Mouse (Mus musculus) hindbrain, embryonic 14.5 days (tissue): ENCODE data around the gene Med18. TPM values are rescaled to one million over a fixed set of nuclear protein-coding genes. Genes with fewer than 3 reads are reported as not detected.

ENCODE experiments used
- ATAC-seq: fragments of 200-750 bp; cut with Nextera tagmentation; 2 replicates; pipeline ENCODE4 v1.8.0; 2017; ENCODE audit warnings: moderate number of reproducible peaks, mild to moderate bottlenecking, moderate TSS enrichment, moderate library complexity; ENCODE audit not compliant: low FRiP score
- DNase-seq: peaks from one replicate; pipeline ENCODE4 v3.0.0-alpha.2; 2015; ENCODE audit warnings: low spot score
- H3K27ac ChIP-seq: fragments of 300-500 bp; sonication (generic); 2 replicates; pipeline ENCODE4 v1.5.1; 2014; ENCODE audit warnings: mild to moderate bottlenecking, moderate library complexity
- H3K27me3 ChIP-seq: fragments of 300-500 bp; sonication (generic); 2 replicates; pipeline ENCODE4 v1.6.1; 2014; ENCODE audit warnings: mild to moderate bottlenecking, low read length, mixed read lengths; ENCODE audit not compliant: control insufficient read depth, insufficient read depth
- H3K36me3 ChIP-seq: fragments of 300-500 bp; sonication (generic); replicated peaks from 2 replicates; pipeline ENCODE4 v1.6.1; 2014; ENCODE audit not compliant: control insufficient read depth, insufficient read depth
- H3K4me1 ChIP-seq: fragments of 300-500 bp; sonication (generic); replicated peaks from 2 replicates; pipeline ENCODE4 v1.6.1; 2014; ENCODE audit warnings: antibody characterized with exemption, low read length, mixed read lengths; ENCODE audit not compliant: control insufficient read depth, insufficient read depth
- H3K4me2 ChIP-seq: fragments of 300-500 bp; sonication (generic); replicated peaks from 2 replicates; pipeline ENCODE4 v1.6.1; 2014; ENCODE audit warnings: mild to moderate bottlenecking, moderate library complexity
- H3K4me3 ChIP-seq: fragments of 300-500 bp; sonication (generic); replicated peaks from 2 replicates; pipeline ENCODE4 v1.5.1; 2014; ENCODE audit warnings: mild to moderate bottlenecking, low read length
- H3K9ac ChIP-seq: fragments of 300-500 bp; sonication (generic); 2 replicates; pipeline ENCODE4 v1.6.1; 2014
- H3K9me3 ChIP-seq: fragments of 300-500 bp; sonication (generic); 2 replicates; pipeline ENCODE4 v1.6.1; 2016; ENCODE audit warnings: low read length; ENCODE audit not compliant: control insufficient read depth
- WGBS: fragments of 180-500 bp; shearing (Covaris S2); extraction: QIAGEN DNeasy Blood & Tissue Kit; methylation state at CpG from one replicate; pipeline ENCODE4 v1.1.7; 2014; 5-methylcytosine and 5-hydroxymethylcytosine counted together
- polyA plus RNA-seq: library from polyadenylated mRNA; unstranded; fragments of >200 nt; fragmentation: Nextera tagmentation; extraction: Ambion mirVana; gene quantifications from 2 replicates; pipeline ENCODE4 v1.2.1, GENCODE M21; 2014

Gene Med18
- polyA plus RNA-seq: 8.5 and 10.7 TPM in 2 replicates

DNA sequence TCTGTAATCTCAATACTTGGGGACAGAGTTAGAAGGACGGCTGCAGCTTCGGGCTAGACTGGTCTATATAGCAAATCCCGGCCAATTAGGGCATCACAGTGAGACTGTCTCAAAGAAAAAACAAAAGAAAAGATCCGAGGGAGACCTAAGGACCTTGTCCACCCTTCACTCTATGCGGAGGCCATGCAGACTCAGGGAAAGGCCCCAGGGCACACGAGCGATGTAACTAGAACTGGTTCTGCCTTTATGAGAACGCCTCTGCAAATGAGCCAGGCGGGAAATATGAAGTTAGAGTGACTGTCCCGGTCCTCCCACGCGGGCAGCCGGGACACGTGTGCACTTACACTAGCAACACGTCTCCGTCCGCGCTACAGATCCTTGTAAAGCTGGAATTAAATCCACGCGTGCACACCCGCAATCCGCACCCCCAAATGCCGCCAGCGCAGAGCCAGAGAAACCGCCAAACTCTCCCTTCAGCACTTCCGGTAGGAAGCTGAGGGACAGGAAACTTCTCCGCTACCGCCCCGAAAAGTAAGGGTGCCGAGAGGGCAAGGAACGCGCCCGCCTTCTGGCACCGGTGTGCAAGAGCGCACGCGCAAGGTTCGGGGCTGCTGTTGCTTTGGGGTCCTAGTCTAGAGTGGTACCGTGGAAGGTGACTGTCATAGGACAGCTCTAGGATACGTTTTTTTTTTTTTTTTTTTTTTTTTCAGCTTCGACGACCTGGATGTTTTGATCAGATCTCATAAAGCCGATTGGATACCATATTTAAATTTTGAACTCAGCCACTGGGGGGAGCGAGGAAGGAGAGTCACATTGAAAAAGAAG is at the start of gene Med18:
Med18 (minus strand) TSS at position 492 of the 825 bp plus-strand sequence.
- Histone ChIP-seq H3K4me3 (peak within 1 kb of the TSS; percentile 72), H3K27ac (0 out of 2 replicates have a peak within 1 kb of the TSS, but pooled peaks have one; percentile 56), H3K4me1 (peaks cover 12% of the 10 kb centered on the region), H3K27me3 (no peaks in the 10 kb centered on the region), H3K4me2 (peak within 1 kb of the TSS; percentile 72), H3K9me3 (no peaks in the 10 kb centered on the region), H3K36me3 (peaks cover 25% of the 10 kb centered on the region), H3K9ac (peak within 1 kb of the TSS; percentile 76)
- under 1% methylated on average over 44 of the region's 44 CpGs for WGBS
- DNase-seq (peak; percentile 96), ATAC-seq (peak; percentile 95)

DNA sequence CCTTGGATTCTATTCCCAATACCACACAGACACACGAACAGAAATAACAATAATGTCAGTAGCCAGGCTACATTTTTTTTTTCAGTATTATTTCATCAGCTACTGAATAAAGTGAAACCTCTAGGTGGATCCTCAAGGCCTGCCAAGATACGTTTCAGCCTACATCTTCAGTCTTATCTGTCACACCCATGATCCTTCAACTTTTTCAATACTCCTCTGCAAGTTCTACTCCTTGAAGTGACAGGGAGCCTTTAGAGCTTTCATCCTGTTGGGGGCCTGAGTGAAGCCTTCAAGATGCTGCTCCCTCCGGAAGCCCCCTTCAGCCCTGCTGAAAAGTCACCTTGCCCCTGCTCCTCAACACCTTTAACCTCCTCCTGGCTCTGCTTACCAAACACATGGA is 48.4 kb upstream of the Med18 start:
- H3K27ac ChIP-seq: no peak overlapping the region
- no peak overlapping the region for H3K4me2 ChIP-seq
- no peak overlapping the region for H3K9ac ChIP-seq
- WGBS: 82% methylated on average over 3 of the region's 3 CpGs
- H3K4me1 ChIP-seq: peaks cover 10% of the 10 kb centered on the region; the same call in 1 of the 2 replicates
- DNase-seq: no peak
- ATAC-seq: no peak
- no peaks in the 10 kb centered on the region for H3K36me3 ChIP-seq
- no peak overlapping the region for H3K4me3 ChIP-seq
- no peaks in the 10 kb centered on the region for H3K9me3 ChIP-seq
- H3K27me3 ChIP-seq: peaks cover 7% of the 10 kb centered on the region; the same call in 1 of the 2 replicates

DNA sequence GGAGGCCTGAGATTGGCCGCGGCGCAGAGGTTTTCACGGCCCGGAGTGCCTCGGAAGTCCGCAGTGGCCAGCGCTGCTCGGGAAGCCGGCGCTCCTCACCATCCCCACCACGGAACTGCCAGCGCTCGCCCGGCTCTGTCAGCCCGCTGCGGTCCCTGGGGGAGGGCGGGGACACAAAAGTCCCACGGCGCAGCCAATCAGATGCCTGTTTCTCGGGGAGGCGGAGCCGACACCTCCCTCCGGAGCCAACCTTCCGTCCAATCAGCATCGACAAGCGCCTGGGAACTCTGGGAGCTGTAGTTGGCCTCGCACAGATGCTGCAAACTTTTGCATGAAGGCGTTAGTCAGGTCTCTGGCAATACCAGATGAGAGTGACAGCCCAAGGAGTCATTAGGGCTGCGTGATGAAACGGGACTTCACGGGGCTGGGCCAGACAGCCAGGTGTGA is 46.7 kb upstream of the Med18 start, which contains the start of gene Sesn2:
Sesn2 (minus strand) TSS at position 150 of the 447 bp plus-strand sequence.
- Histone ChIP-seq H3K4me3 (peak within 1 kb of the TSS; percentile 81), H3K9ac (peak within 1 kb of the TSS; percentile 72), H3K4me1 (peaks cover 5% of the 10 kb centered on the region; the same call in 1 of the 2 replicates), H3K27ac (peak within 1 kb of the TSS; percentile 69), H3K9me3 (no peaks in the 10 kb centered on the region), H3K4me2 (peak within 1 kb of the TSS; percentile 73), H3K27me3 (peaks cover 7% of the 10 kb centered on the region; the same call in 1 of the 2 replicates), H3K36me3 (no peaks in the 10 kb centered on the region)
- under 1% methylated on average over 32 of the region's 32 CpGs for WGBS
- DNase-seq (peak; percentile 98), ATAC-seq (peak; percentile 93)

- ATAC-seq: peak; percentile 74
- Histone ChIP-seq H3K4me1 (peaks cover 5% of the 10 kb centered on the region; the same call in 1 of the 2 replicates), H3K27me3 (peaks cover 7% of the 10 kb centered on the region; the same call in 1 of the 2 replicates), H3K36me3 (no peaks in the 10 kb centered on the region), H3K9ac (peak overlapping the region; percentile 72), H3K27ac (peak overlapping the region; percentile 69), H3K9me3 (no peaks in the 10 kb centered on the region), H3K4me2 (peak overlapping the region; percentile 73), H3K4me3 (peak overlapping the region; percentile 81)
- WGBS: under 1% methylated on average over 51 of the region's 52 CpGs
- DNase-seq: peak; percentile 68
These were observed 46.0 kb upstream of the Med18 start for GRCm38 (mm10) chr4:132509621-132510296.

- H3K4me3 ChIP-seq: no peak overlapping the region
- no peak for DNase-seq
- H3K36me3 ChIP-seq: no peaks in the 10 kb centered on the region
- no peak overlapping the region for H3K9ac ChIP-seq
- H3K27me3 ChIP-seq: no peaks in the 10 kb centered on the region
- H3K9me3 ChIP-seq: no peaks in the 10 kb centered on the region
- no peak for ATAC-seq
- H3K4me1 ChIP-seq: peaks cover 5% of the 10 kb centered on the region; the same call in 1 of the 2 replicates
- WGBS: 32% methylated on average over 2 of the region's 2 CpGs
- no peak overlapping the region for H3K27ac ChIP-seq
- no peak overlapping the region for H3K4me2 ChIP-seq
These were observed 43.5 kb upstream of the Med18 start for GRCm38 (mm10) chr4:132507210-132507609.

GRCm38 (mm10) chr4:132506250-132506649 is 42.5 kb upstream of the Med18 start:
- no peaks in the 10 kb centered on the region for H3K9me3 ChIP-seq
- no peak overlapping the region for H3K4me3 ChIP-seq
- no peak overlapping the region for H3K4me2 ChIP-seq
- 78% methylated on average over 6 of the region's 6 CpGs for WGBS
- no peaks in the 10 kb centered on the region; the same call in 1 of the 2 replicates for H3K36me3 ChIP-seq
- ATAC-seq (no peak), DNase-seq (no peak)
- no peak overlapping the region for H3K27ac ChIP-seq
- no peaks in the 10 kb centered on the region for H3K27me3 ChIP-seq
- no peak overlapping the region for H3K9ac ChIP-seq
- peaks cover 5% of the 10 kb centered on the region; the same call in 1 of the 2 replicates for H3K4me1 ChIP-seq

DNA sequence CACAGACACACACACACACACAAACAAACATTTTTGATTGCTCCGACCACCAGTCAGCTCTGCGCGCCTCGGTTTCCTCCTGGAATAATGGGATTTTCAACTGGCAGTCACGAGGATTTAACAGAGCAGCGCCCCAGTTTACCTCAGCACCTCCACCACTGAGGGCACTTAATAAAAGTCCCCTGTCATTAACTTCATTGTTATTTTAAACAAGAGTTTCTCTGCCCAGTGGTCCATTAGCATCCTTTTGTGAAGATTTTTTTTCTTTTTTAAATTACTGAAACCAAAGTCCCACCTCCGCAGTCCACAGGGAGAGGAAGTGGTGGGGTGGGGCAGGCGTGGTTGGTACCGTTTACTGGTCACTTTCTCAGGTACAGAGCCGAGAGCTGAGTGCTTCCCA is 42.1 kb upstream of the Med18 start:
- WGBS: 29% methylated on average over 10 of the region's 10 CpGs
- Histone ChIP-seq H3K4me1 (peaks cover 5% of the 10 kb centered on the region; the same call in 1 of the 2 replicates), H3K9ac (no peak overlapping the region), H3K36me3 (no peaks in the 10 kb centered on the region; the same call in 1 of the 2 replicates), H3K27me3 (no peaks in the 10 kb centered on the region), H3K9me3 (no peaks in the 10 kb centered on the region), H3K4me3 (no peak overlapping the region), H3K4me2 (no peak overlapping the region), H3K27ac (no peak overlapping the region)
- DNase-seq: no peak
- no peak for ATAC-seq

- Histone ChIP-seq H3K36me3 (no peaks in the 10 kb centered on the region; the same call in 1 of the 2 replicates), H3K27ac (no peak overlapping the region), H3K27me3 (no peaks in the 10 kb centered on the region), H3K4me2 (no peak overlapping the region), H3K9ac (no peak overlapping the region), H3K4me3 (no peak overlapping the region), H3K9me3 (no peaks in the 10 kb centered on the region), H3K4me1 (peaks cover 5% of the 10 kb centered on the region; the same call in 1 of the 2 replicates)
- WGBS: 58% methylated on average over 6 of the region's 6 CpGs
- ATAC-seq (no peak), DNase-seq (no peak)
These were observed 41.5 kb upstream of the Med18 start for GRCm38 (mm10) chr4:132505034-132505738.
